Mouse (Mus musculus) gonadal fat pad, adult 2 months (tissue): ENCODE data around the gene Fam169a. TPM values are rescaled to one million over a fixed set of nuclear protein-coding genes. Genes with fewer than 3 reads are reported as not detected.

Source experiments
- DNase-seq: peaks from one replicate; pipeline ENCODE4 v3.0.0-alpha.2; 2012; ENCODE audit warnings: low read depth
- polyA plus RNA-seq: library from polyadenylated mRNA; depleted of rRNA; stranded (reverse); fragments of >200 nt; gene quantifications from 2 replicates; pipeline ENCODE4 v1.2.3, GENCODE M21; 2012; rRNA removed

The Fam169a gene
- polyA plus RNA-seq, 1 experiment, result 3.2 TPM

DNA sequence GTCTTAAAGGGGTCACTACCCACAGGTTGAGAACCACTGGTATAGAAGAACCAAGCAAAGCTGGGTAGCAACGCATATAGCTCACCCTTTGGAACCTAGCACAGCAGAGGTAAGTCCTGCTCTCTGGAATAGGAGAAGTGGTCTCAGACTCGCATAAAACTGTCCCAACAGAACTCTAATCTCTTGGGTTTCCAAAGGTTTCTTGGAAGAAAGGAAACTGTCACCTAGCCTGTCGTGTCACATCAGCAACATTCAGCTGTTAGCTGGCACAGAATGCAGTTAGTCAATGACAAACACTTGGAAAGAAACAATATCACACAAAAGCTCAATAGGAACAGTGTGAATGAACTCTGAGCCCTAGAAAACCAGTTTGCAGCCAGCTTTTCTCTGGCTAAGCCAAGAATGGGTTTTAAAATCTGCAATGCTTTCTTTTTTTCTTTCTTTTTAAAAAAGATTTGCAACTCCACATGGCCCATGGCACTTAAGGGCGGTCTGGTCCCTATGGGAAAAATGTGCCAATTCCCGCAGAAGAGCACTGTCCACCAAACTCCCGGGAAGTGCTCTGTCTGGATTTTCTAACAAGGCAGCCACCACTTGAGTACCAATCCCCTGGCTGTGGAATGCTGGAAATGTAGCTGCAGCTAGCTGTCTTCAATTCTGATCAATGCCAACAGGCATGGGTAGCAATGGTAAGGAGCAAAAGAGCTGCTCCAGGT is 113.2 kb downstream of the Fam169a start:
- DNase-seq, result no peak

Other genes starting within 250 kb of the Fam169a start
- gene Gcnt4, start 142.6 kb upstream of the Fam169a start, polyA plus RNA-seq, result 25.9 and 34.6 TPM in 2 replicates
- 7.4 and 15.2 TPM in 2 replicates for gene 1700029F12Rik, start 32.9 kb upstream of the Fam169a start, polyA plus RNA-seq
- gene Gm6169, start 32.0 kb downstream of the Fam169a start, polyA plus RNA-seq, result 7.6 and 7.7 TPM in 2 replicates
- 20.7 and 23.6 TPM in 2 replicates for gene Gfm2, start 70.7 kb downstream of the Fam169a start, polyA plus RNA-seq
- 28.6 and 35.6 TPM in 2 replicates for gene Nsa2, start 70.7 kb downstream of the Fam169a start, polyA plus RNA-seq
- 200 and 256 TPM in 2 replicates for gene Hexb, start 131.1 kb downstream of the Fam169a start, polyA plus RNA-seq
- gene Enc1, start 173.8 kb downstream of the Fam169a start, polyA plus RNA-seq, result 12.9 and 13.8 TPM in 2 replicates